Mouse (Mus musculus) pancreas, adult 10 weeks (tissue): ENCODE results near the gene Trpc5. TPM values are rescaled to one million over a fixed set of nuclear protein-coding genes. Genes with fewer than 3 reads are reported as not detected.

Experiments used
- polyA plus RNA-seq: library from polyadenylated mRNA; stranded (reverse); fragments of 350-450 nt; fragmentation: Illumina TruSeq; extraction: RNeasy Lipid Tissue Mini Kit (QIAGEN cat#74804); gene quantifications from one replicate; pipeline ENCODE4 v1.2.3, GENCODE M21; 2015; ENCODE audit warnings: low read depth, low replicate concordance; ENCODE audit not compliant: insufficient read depth

Trpc5 gene
- polyA plus RNA-seq: not detected

DNA sequence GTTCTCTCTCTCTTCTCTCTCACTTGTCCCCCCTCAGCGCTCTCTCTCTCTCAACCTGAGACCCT is at the start of gene Trpc5:
Gene Trpc5 (minus strand): TSS at position 39 of the 65 bp plus-strand sequence.

DNA sequence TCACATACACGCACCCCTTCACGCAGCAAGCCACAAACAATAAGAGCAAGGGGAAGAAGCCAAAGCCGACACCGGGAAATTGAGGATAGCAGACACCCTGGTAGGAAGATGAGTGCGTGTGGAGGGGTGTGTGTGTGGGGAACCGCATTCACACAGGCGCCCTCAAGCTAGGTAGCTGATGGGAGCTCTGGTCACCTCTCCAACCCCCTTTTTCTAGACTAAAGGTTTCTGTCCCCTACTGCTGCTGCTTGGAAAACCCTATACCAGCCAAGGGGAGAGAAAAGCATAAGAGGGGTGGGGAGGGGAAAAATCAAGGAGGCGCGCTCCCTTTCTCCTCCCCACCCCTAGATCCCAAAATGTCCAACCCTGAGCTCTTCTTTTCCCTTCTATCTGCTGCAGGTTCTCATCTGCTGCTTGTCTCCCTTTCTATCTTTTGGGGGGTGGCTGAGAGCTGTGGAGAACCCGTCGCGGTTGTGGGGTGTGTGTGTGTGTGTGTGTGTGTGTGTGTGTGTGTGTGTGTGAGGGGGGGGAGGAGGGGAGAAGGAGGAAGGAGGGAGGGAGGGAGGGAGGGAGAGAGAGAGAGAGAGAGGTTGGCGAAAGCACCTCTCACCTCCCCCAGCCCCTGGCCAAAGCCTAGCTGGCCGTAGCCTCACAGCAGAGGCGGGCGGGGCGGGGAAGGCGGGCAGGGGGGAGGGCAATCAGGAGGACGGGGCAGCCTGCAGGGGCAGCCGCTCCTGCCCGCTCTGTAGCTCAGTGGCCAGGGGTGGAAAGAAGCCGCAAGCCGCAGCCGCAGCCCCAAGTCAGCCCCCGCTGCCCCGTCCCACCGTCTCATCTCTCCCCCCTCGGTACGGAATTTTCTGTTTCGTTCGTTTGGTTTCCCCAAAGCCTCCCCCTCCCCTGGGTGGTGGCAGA is 483 bp upstream of the Trpc5 start, which contains the start of gene Rtl4:
Gene Rtl4 (plus strand): TSS at position 701 of the 912 bp plus-strand sequence.

DNA sequence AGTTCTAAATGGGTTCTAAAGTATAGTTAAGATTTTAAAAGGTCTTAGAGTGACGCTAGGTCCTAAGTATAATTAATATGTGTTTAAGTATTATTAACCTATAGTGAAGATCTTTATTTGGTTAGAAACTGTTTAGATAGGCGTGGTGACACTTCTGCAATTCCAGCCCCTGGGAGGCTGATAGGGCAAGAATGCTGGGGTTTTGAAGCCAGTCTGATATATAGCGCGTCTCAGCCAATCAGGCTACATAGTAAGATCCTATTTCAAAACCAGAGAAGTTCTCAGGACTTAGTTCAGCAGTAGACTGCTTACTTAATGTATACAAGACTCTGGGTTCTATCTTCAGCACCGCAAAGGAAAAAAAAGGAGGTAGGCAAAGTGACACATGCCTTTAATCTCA is 231.7 kb downstream of the Trpc5 start, which contains the start of gene Trpc5os:
Gene Trpc5os (plus strand): TSS at position 301 of the 400 bp plus-strand sequence.

Other genes with a start within 250 kb of the Trpc5 start
- gene Trpc5os, start 231.6 kb downstream of the Trpc5 start, polyA plus RNA-seq: not detected
- gene Rtl4, start 727 bp upstream of the Trpc5 start, polyA plus RNA-seq: not detected